Mouse (Mus musculus): ENCODE measurements around the gene Cpm.

Gene Cpm

GRCm38 (mm10) chr10:117621616-117622533 lies 7.4 kb upstream of the Cpm start:
- DNase-seq: no peak

- DNase-seq: no peak
These were observed 5.9 kb upstream of the Cpm start for GRCm38 (mm10) chr10:117623358-117623757.

- DNase-seq: no peak
These were observed 5.1 kb upstream of the Cpm start for GRCm38 (mm10) chr10:117624222-117624621.

GRCm38 (mm10) chr10:117624655-117625497 lies 4.4 kb upstream of the Cpm start:
- DNase-seq: no peak

- DNase-seq: no peak
These were observed 3.6 kb upstream of the Cpm start for GRCm38 (mm10) chr10:117625500-117626296.

- no peak for DNase-seq
These were observed 3.0 kb upstream of the Cpm start for GRCm38 (mm10) chr10:117626297-117626613.

GRCm38 (mm10) chr10:117626840-117627615 lies 2.3 kb upstream of the Cpm start:
- no peak for DNase-seq

GRCm38 (mm10) chr10:117627616-117627930 lies 1.7 kb upstream of the Cpm start:
- no peak for DNase-seq

GRCm38 (mm10) chr10:117627949-117628348 lies 1.4 kb upstream of the Cpm start:
- no peak for DNase-seq

GRCm38 (mm10) chr10:117628363-117629168 lies 734 bp upstream of the Cpm start:
- DNase-seq: no peak

GRCm38 (mm10) chr10:117630176-117630575 lies 876 bp downstream of the Cpm start:
- DNase-seq: no peak

- DNase-seq: no peak
These were observed 1.5 kb downstream of the Cpm start for GRCm38 (mm10) chr10:117630810-117631209.

GRCm38 (mm10) chr10:117631562-117632259 lies 2.4 kb downstream of the Cpm start:
- DNase-seq: no peak

GRCm38 (mm10) chr10:117632394-117632793 lies 3.1 kb downstream of the Cpm start:
- no peak for DNase-seq

- no peak for DNase-seq
These were observed 4.4 kb downstream of the Cpm start for GRCm38 (mm10) chr10:117633564-117634208.

GRCm38 (mm10) chr10:117634323-117635030 lies 5.2 kb downstream of the Cpm start:
- no peak for DNase-seq

GRCm38 (mm10) chr10:117635078-117635771 lies 5.9 kb downstream of the Cpm start:
- no peak for DNase-seq

- no peak for DNase-seq
These were observed 6.7 kb downstream of the Cpm start for GRCm38 (mm10) chr10:117635823-117636589.

All from cerebellum, adult 18-20 months (tissue).